Mouse (Mus musculus) liver, adult 2 months (tissue): ENCODE measurements around the gene Dcun1d4. TPM values are rescaled to one million over a fixed set of nuclear protein-coding genes. Genes with fewer than 3 reads are reported as not detected.

Experiments
- DNase-seq: peaks from one replicate; pipeline ENCODE4 v3.0.0-alpha.2; 2011; ENCODE audit warnings: low read depth, low spot score; ENCODE audit errors: extremely low read depth
- H3K27ac ChIP-seq: fragments of 200-500 bp; replicated peaks from 2 replicates; pipeline ENCODE4 v1.5.1; 2012; ENCODE audit warnings: low read depth, mild to moderate bottlenecking, control low read depth, inconsistent platforms, low read length; ENCODE audit not compliant: insufficient read depth
- H3K27me3 ChIP-seq: fragments of 200-500 bp; 2 replicates; pipeline ENCODE4 v1.6.1; 2012; ENCODE audit warnings: mild to moderate bottlenecking, moderate library complexity, low read length, inconsistent platforms; ENCODE audit not compliant: control insufficient read depth, insufficient read depth
- H3K36me3 ChIP-seq: fragments of 200-500 bp; 2 replicates; pipeline ENCODE4 v1.6.1; 2012; ENCODE audit warnings: low read length, inconsistent platforms; ENCODE audit not compliant: control insufficient read depth, insufficient read depth
- H3K4me1 ChIP-seq: fragments of 200-500 bp; 2 replicates; pipeline ENCODE4 v1.6.1; 2011; ENCODE audit warnings: low read length; ENCODE audit not compliant: control insufficient read depth, insufficient read depth
- H3K4me3 ChIP-seq: fragments of 200-500 bp; 2 replicates; pipeline ENCODE4 v1.5.1; 2011; ENCODE audit warnings: low read depth, mild to moderate bottlenecking, control low read depth, low read length, moderate library complexity; ENCODE audit not compliant: insufficient read depth
- H3K79me2 ChIP-seq: fragments of 200-500 bp; 2 replicates; pipeline ENCODE4 v1.6.1; 2012; ENCODE audit warnings: inconsistent platforms, mild to moderate bottlenecking, low read length, moderate library complexity; ENCODE audit not compliant: control insufficient read depth, insufficient read depth
- H3K9ac ChIP-seq: fragments of 200-500 bp; 2 replicates; pipeline ENCODE4 v1.6.1; 2012; ENCODE audit warnings: low read depth, mild to moderate bottlenecking, control low read depth, inconsistent platforms, low read length
- CTCF ChIP-seq: fragments of 200-500 bp; IDR thresholded peaks from 2 replicates; pipeline ENCODE4 v1.5.1; 2011; ENCODE audit warnings: low read depth, low read length, control low read depth
- POLR2A ChIP-seq: fragments of 200-500 bp; IDR thresholded peaks from 2 replicates; pipeline ENCODE4 v1.6.1; 2011; ENCODE audit warnings: low read length, control low read depth; ENCODE audit not compliant: insufficient read depth; ENCODE audit errors: extremely low read depth
- WGBS: fragments of 180-500 bp; shearing (Covaris S2); methylation state at CpG from one replicate; pipeline ENCODE4 v1.1.7; 2018; 5-methylcytosine and 5-hydroxymethylcytosine counted together
- polyA plus RNA-seq: library from polyadenylated mRNA; depleted of rRNA; stranded (reverse); fragments of >200 nt; gene quantifications from 2 replicates; pipeline ENCODE4 v1.2.3, GENCODE M21; 2012
- total RNA-seq: library from RNA; depleted of rRNA; stranded (reverse); fragments of >200 nt; gene quantifications from 2 replicates; pipeline ENCODE4 v1.2.3, GENCODE M21; 2014

The Dcun1d4 gene
- total and polyA plus RNA-seq, 2 experiments = 8.2 to 13.6 TPM

DNA sequence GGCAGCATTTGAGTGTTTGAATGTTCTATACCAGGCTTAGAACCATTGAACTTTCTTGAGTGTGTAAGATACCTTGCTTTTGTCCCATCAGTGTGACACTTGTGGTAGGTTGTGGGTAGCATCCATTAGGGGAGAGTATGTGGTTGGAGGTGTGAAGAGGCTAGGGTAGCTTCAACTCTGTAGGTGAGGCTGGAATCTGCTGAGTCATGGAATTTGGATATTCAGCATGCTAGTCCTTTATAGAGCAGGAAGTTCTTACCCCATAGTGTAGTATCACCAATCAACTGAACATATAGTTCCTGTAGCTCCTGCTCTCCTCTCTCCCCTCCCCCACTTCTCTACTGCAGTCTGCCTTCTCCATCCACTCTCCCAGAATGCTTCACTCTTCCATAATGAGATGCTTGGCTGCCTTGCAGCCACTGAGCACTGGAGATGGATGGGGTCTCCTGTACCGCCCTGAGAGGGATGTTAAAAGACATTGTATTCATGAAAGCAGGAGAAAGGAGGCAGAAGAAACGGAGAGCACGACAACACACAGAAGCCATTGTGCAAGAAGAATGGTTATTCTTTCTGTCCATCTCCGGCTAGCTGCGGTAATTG, 3.3 kb downstream of the Dcun1d4 start:
- TF ChIP-seq POLR2A (no peak), CTCF (no peak)
- H3K4me1 ChIP-seq = peaks cover 13% of the 10 kb centered on the region
- no peak overlapping the region for H3K4me3 ChIP-seq
- 91% methylated on average over 5 of the region's 5 CpGs for WGBS
- no peak for DNase-seq
- no peaks in the 10 kb centered on the region for H3K27me3 ChIP-seq
- no peaks in the 10 kb centered on the region for H3K36me3 ChIP-seq
- H3K27ac ChIP-seq = no peak overlapping the region
- no peak overlapping the region for H3K9ac ChIP-seq
- H3K79me2 ChIP-seq = no peaks in the 10 kb centered on the region

DNA sequence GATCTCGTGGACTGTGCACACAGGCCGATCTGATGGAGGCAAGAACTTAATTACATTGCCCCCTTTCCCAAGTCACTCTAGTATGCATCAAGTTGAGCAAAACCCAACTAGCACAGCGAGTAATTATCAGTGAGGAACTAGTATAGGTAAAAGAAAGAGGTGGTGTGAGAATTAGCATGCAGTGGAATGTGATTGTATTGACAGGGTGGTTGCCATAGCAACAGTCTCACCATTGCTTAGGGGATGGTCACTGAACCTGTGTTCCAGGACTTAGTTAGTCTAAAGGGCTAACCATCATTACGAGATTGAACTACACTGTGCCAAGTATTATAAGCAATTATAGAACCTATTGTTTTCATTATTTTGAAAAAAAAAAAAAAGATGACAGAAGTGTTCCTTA, 5.7 kb downstream of the Dcun1d4 start:
- Histone ChIP-seq H3K4me3 (no peak overlapping the region), H3K9ac (no peak overlapping the region), H3K4me1 (peaks cover 14% of the 10 kb centered on the region), H3K36me3 (no peaks in the 10 kb centered on the region), H3K79me2 (no peaks in the 10 kb centered on the region), H3K27me3 (no peaks in the 10 kb centered on the region), H3K27ac (no peak overlapping the region)
- WGBS = 68% methylated on average over 4 of the region's 4 CpGs
- TF ChIP-seq POLR2A (no peak), CTCF (no peak)
- DNase-seq = no peak

DNA sequence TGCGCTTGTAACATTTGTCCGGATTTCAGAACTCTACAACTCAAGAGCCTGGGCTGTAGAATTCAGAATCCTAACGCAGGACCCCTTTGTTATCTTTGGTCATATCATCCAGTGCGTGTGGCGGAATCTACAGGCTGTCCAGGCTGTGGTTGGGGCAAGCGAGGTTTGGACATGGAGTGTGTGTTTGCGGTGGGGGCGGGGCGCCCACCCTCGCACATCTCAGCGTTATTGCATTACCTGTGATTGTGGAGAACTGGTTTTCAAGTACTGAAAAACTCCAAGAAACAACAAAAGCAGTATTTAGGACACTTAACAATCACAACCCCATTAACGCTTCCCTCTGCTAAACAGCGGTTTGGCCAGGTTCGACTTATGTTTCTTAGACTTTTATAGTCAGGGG, 9.1 kb downstream of the Dcun1d4 start:
- H3K4me1 ChIP-seq = peaks cover 2% of the 10 kb centered on the region
- peak overlapping the region; percentile 46 for H3K4me3 ChIP-seq
- H3K27me3 ChIP-seq = no peaks in the 10 kb centered on the region
- H3K79me2 ChIP-seq = peaks cover 8% of the 10 kb centered on the region; the same call in 1 of the 2 replicates
- no peak for DNase-seq
- no peaks in the 10 kb centered on the region for H3K36me3 ChIP-seq
- WGBS = 6% methylated on average over 14 of the region's 14 CpGs
- H3K27ac ChIP-seq = peak overlapping the region; percentile 63
- TF ChIP-seq CTCF (no peak), POLR2A (no peak)
- peak overlapping the region; percentile 66 for H3K9ac ChIP-seq

DNA sequence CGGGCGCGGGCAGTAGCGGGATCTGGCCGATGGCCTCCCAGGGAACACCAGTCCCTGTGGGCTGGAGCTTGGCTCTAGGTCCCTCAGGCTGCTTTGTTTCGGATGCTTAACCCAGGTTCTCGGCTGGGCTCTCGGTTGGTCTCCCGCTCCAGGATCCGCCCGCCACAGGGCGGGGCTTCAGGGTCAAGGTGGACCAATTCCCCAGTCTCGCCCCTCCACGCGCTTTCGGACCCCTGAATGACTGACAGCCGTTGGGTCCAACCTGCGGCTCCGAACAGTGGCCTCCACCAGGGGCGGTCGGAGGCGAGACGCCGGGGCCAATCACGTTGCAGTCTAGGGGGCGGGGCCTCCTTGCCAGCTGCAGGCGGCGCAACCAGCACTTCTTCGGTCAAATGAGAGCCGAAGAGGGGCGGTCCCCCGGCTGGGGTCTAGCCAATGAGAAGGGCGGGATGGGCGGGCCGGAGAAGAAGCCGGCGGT, 9.8 kb downstream of the Dcun1d4 start:
- TF ChIP-seq CTCF (no peak), POLR2A (peak; percentile 93)

DNA sequence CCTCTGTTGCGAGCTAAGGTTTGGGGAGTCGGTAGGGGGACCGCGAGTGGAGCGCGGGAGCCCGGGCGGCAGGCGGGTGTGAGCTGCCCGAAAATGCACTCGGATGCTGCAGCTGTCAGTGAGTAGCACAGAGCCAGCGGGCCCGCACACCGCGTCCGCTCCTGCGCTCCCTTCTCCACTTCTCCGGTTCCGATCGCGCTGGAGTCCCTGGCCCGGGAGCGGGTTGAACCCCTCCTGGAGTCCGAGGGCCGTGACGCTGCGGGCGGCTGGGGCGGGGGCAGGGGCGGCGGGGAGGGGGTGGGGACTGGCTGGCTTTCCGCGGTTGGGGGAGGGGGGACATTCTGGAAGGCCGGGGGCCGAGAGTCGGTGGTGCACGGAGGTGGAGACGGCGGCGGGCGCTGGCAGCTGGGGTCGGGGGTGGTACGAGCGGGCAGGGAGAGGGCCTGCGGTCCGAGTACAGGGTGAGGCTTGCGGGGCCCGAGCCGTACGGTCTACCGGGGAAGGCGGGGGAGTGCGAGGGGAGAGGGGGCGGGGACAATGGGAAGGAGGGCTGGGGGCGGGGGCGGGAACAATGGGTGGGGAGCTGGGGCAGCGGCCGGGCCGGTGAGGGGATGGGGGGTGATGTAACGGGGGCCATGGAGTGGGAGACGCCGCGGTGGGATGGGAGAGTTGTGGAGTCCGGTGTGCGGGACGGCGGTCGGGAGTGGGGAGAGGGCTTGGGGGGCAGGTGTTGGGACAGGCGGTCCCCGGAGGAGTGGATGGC, 10.5 kb downstream of the Dcun1d4 start:
- H3K27ac ChIP-seq = peak overlapping the region; percentile 56
- DNase-seq = no peak
- peaks cover 2% of the 10 kb centered on the region for H3K4me1 ChIP-seq

More for the DNA sequence above, 9.8 kb downstream of the Dcun1d4 start:
- Histone ChIP-seq H3K4me3 (peak overlapping the region; percentile 81), H3K27ac (peak overlapping the region; percentile 63), H3K9ac (peak overlapping the region; percentile 66), H3K27me3 (no peaks in the 10 kb centered on the region), H3K4me1 (peaks cover 2% of the 10 kb centered on the region), H3K79me2 (peaks cover 8% of the 10 kb centered on the region; the same call in 1 of the 2 replicates), H3K36me3 (no peaks in the 10 kb centered on the region)
- DNase-seq = peak; percentile 97
- WGBS = under 1% methylated on average over 37 of the region's 37 CpGs

More for the DNA sequence above, 10.5 kb downstream of the Dcun1d4 start:
- Histone ChIP-seq H3K9ac (peak overlapping the region; percentile 86), H3K4me3 (peak overlapping the region; percentile 81), H3K27me3 (no peaks in the 10 kb centered on the region), H3K79me2 (peaks cover 8% of the 10 kb centered on the region; the same call in 1 of the 2 replicates), H3K36me3 (no peaks in the 10 kb centered on the region)
- no peak for TF ChIP-seq CTCF
- peak; percentile 88 for TF ChIP-seq POLR2A
- 1% methylated on average over 67 of the region's 70 CpGs for WGBS
